Mouse (Mus musculus) left cerebral cortex, adult 11 months (tissue): ENCODE data around the gene Tmem136.

ENCODE experiments used
- DNase-seq: peaks from one replicate; pipeline ENCODE4 v3.0.0; 2022; ENCODE audit warnings: low spot score

The Tmem136 gene

DNA sequence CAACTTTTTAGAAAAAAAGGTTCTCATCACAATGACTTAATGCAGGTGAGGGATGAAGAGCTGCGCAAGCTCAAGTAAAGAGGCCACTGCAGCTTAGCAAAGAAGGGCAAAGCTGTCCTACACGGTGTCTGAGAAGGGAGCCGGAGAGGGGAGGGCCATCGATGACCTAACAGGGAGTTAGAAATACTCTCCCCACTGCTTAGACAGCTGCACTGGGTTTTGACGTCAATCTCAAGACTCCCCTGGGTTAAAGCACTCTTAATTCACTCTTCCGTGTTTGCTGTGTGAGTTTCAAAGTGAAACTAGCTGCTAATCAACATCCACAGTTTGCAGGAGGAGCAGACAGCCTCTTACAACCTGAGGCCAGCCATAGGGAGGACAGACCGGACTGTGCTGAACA is 40.2 kb downstream of the Tmem136 start:
- no peak for DNase-seq

DNA sequence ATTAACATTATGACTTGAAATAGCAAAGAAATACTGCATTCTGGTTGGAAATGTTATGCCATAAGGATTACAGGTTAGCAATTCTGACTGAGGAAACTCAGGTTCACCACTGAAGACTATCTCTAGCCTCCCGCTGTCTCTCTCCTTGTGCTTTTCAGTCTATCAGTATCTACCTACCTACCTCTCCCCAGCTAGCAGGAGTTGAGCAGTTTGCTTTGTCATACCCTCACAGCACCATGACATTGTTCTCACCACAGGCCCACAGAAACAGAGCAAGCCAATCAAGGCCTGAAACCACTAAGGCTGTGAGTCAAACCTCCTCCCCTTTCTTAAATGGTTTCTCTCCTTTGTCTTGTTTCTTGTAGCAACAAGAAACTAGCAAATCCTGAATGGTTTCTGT is 41.8 kb downstream of the Tmem136 start:
- DNase-seq = no peak

DNA sequence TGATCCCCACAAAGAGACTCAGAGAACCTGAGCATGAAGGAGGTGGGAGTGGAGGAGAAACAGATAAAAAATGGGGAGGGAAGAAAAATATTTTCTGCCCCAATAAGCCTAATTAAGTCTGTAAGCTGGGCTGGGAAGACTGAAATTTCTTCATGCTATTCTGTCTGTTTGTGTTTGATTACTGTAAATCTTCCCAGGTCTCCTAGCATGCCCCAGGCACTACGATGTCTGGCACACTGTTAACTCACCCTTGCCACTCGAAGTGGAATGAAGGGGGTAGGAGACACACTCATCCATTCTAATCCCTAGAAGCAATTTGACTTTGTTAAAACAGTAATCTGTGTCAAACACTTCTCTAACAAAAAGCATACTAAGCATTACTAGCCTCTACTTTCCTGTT is 44.6 kb downstream of the Tmem136 start:
- DNase-seq = no peak

DNA sequence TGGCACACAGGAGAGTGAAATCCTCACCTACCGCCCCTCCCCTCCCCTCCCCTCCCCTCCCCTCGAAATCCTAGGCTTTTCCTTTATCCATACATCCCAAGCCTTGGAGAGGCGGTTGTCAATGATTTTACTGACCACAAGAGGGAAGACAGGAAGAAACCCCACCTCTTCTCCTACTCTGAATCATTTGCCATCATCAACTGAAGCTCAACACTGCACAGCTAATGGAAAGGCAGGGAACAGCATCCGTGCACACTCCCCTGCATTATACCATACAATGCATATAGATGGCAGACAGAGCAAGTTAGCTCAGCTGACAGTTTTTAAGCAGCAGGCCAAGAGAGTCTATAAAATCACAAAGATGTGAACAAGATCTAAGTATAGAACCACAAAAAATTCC is 45.2 kb downstream of the Tmem136 start:
- no peak for DNase-seq

DNA sequence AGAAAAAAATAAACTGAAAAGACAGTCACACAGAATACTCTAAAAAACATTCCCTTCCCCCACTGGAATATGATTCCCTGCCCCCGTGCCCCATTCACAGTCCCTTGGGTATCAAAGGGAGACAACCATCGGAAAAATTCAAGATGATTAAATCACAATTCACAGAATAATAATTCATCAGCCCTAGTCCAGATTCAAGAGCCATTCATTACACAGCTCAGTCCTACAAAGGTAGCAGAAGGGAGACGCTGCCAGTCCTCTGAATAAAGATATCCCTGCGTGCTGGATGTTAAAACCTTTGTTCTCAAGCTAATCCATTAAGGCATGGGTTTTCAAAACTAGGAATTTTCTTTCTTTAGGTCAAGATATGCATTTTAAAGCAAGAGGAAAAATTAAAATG is 45.8 kb downstream of the Tmem136 start:
- DNase-seq = no peak

DNA sequence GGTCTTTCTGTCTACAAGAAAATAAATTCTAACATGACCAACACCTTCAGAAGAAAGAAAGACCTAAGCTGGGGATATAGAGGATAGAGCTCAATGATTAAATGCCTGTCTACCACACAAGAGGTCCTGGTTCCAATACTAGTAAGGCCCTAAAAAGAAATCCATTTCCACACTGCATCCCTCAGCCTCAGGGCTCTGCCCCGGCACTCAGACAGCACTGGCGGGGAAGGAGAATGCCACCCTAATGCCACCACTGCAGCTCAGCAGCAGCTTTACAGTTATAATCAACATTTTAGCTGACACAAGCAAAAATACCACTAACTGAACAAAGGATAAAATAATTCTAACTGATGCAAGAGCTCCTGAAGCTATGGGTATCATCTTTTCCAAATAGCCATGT is 46.2 kb downstream of the Tmem136 start:
- DNase-seq = no peak

DNA sequence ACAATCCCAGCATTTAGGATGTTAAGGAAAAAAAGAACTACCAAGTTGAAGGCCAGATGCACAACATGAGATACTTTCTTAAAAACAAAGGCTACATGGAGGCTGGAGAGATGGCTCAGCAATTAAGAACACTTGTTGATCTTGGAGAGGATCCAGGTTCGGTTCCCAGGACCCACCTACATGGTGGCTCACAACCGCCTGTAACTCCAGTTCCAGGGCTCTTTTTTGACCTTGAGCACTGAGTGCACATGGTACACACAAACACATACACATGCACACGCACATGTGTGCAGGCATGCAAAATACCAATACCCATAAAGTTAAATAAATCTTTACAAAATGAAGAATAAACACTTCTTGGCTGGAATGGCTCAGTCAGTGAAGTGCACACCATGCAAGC is 48.5 kb downstream of the Tmem136 start:
- DNase-seq = no peak

DNA sequence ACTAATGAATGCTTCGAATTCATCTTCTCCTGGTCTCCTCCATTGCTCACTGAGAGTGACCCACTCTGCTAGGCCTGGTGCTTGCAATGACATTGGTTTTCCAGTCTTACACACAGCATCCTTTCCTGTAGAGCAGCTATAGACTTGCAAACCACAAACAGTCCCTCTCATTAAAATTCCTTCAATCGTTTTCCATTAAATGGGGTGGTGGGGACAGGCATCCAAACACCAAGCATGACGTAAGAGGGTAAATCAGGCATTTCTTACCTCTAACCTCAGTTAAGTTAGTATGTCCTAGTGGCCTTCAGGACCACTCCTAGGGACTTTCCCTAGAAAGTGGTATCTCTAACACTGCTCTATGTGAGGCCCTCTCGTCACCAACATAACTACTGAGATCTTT is 51.1 kb downstream of the Tmem136 start:
- DNase-seq = no peak

DNA sequence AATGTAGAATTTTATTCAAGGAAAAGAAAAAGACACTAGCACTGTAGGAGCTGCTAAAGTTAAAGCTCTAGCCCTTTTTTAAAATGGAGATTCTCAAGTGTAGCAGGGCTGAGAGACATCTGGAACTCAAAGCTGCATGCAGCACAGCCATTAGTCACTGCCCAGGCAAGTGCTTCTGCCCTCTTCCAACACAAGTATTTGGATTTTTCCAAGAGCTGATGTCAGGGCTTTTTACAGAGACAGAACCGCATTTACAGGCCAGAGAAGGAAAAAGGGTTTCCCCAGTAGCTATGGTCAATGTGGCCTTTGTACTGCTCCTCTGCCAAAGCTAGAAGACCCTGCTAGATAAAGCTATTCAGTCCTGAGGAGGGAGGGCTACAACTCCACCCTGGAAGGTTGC is 54.8 kb downstream of the Tmem136 start:
- no peak for DNase-seq
